Mouse (Mus musculus): ENCODE data around the gene Tex14.

DNA sequence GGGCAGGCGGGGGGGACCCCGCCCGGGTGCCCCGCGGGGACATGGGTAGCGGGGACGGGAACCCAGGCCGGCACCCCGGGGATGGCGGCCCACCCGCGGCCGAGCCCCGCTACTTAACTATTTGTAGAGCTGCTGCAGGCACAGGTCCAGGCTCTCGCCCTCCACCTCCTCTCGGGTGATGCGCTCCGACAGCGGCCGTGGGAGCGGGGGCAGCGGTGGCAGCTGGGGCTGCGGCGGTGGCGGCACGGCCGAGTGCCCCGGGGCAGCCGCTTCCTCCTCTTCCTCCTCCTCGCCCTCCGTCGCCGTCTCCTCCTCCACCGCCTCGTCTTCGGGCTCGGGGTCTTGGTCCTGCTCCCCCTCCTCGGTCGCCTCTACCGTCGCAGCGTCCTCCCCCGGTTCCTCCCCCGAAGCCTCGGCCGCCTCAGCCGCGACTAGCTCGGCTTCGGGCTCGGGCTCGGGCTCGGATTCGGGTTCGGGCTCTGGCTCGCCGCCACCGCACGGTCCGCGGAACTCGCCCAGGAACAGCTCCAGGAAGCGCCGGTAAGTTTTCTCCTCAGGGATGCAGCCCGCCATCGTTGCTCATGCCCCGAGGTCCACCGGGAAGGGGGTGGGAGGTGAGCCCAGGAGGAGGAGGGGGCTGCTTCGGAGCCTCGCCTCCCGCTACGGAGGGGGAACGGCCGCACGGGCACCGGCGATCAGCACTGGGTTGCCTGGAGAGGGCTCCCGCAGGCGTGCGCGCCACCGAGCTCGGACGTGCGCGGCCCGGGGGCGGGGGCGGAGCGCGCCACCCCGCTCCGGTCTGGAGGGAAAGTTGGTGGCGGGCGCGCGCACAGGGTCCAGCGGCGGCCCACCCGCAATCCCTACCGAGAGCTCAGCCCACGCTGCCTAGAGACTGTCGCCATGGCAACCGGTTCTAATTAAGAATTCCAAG is 46.3 kb upstream of the Tex14 start, which contains the start of gene Ppm1e:
- TF ChIP-seq CTCF (IDR thresholded peaks at IDR 0.05; ENCODE audit: insufficient read depth, low read length) (no peak), POLR2A (IDR thresholded peaks at IDR 0.05; ENCODE audit: borderline replicate concordance, extremely low read depth, low read depth, low read length) (no peak)
